Mouse (Mus musculus): ENCODE results near the gene Igf2r. TPM values are rescaled to one million over a fixed set of nuclear protein-coding genes. Genes with fewer than 3 reads are reported as not detected.

Gene Igf2r
- polyA plus RNA-seq (2015; fragmentation: Nextera tagmentation; extraction: Ambion mirVana) = 43.1 and 44.3 TPM in 2 replicates

GRCm38 (mm10) chr17:12769380-12769921, at the start of gene Igf2r:
TSS of gene Igf2r (minus strand) at chr17:12769664.

GRCm38 (mm10) chr17:12675646-12676045, 93.8 kb downstream of the Igf2r start, which contains the start of gene Slc22a1:
TSS of gene Slc22a1 (minus strand) at chr17:12675829.

Other genes with a start within 250 kb of the Igf2r start
- gene Slc22a2, start 185.5 kb downstream of the Igf2r start, polyA plus RNA-seq (2015; fragmentation: Nextera tagmentation; extraction: Ambion mirVana) = not detected in 2 replicates
- 13.4 and 13.6 TPM in 2 replicates for gene Slc22a1, start 93.8 kb downstream of the Igf2r start, polyA plus RNA-seq (2015; fragmentation: Nextera tagmentation; extraction: Ambion mirVana)
- 0.19 and 0.34 TPM in 2 replicates for gene Mas1, start 98.5 kb upstream of the Igf2r start, polyA plus RNA-seq (2015; fragmentation: Nextera tagmentation; extraction: Ambion mirVana)
- gene Mrgprh, start 106.4 kb upstream of the Igf2r start, polyA plus RNA-seq (2015; fragmentation: Nextera tagmentation; extraction: Ambion mirVana) = not detected in 2 replicates
- gene Pnldc1, start 140.6 kb upstream of the Igf2r start, polyA plus RNA-seq (2015; fragmentation: Nextera tagmentation; extraction: Ambion mirVana) = 0.30 and 0.39 TPM in 2 replicates
- 297 and 403 TPM in 2 replicates for gene Tcp1, start 146.0 kb upstream of the Igf2r start, polyA plus RNA-seq (2015; fragmentation: Nextera tagmentation; extraction: Ambion mirVana)
- 82.7 and 91.4 TPM in 2 replicates for gene Mrpl18, start 146.7 kb upstream of the Igf2r start, polyA plus RNA-seq (2015; fragmentation: Nextera tagmentation; extraction: Ambion mirVana)
- 0.59 and 0.75 TPM in 2 replicates for gene Acat3, start 170.9 kb upstream of the Igf2r start, polyA plus RNA-seq (2015; fragmentation: Nextera tagmentation; extraction: Ambion mirVana)
- 42.9 and 91.4 TPM in 2 replicates for gene Acat2, start 191.1 kb upstream of the Igf2r start, polyA plus RNA-seq (2015; fragmentation: Nextera tagmentation; extraction: Ambion mirVana)
- gene Wtap, start 224.5 kb upstream of the Igf2r start, polyA plus RNA-seq (2015; fragmentation: Nextera tagmentation; extraction: Ambion mirVana) = 72.9 and 79.5 TPM in 2 replicates
- 182 and 196 TPM in 2 replicates for gene Sod2, start 237.2 kb upstream of the Igf2r start, polyA plus RNA-seq (2015; fragmentation: Nextera tagmentation; extraction: Ambion mirVana)